Mouse (Mus musculus) CH12.LX (cell line): ENCODE results near the gene Tyms.

ENCODE experiments used
- CHD2 ChIP-seq: IDR thresholded peaks from 2 replicates; pipeline ENCODE4 v1.6.1; 2011; ENCODE audit warnings: low read length, improper control_type of control experiment
- CTCF ChIP-seq, 2 experiments: IDR thresholded peaks in 1 of 2; conservative IDR thresholded peaks in 1 of 2; 2 replicates each; pipeline ENCODE4 v1.5.1; 2011 to 2012; ENCODE audit warnings: low read depth in 2 of 2, low read length in 2 of 2, improper control_type of control experiment in 1 of 2, inconsistent platforms in 1 of 2, mild to moderate bottlenecking in 1 of 2, moderate library complexity in 1 of 2
- ELF1 ChIP-seq: IDR thresholded peaks from 2 replicates; pipeline ENCODE4 v1.6.1; 2014; ENCODE audit warnings: low read depth, mild to moderate bottlenecking, inconsistent platforms, low read length, improper control_type of control experiment
- HCFC1 ChIP-seq: IDR thresholded peaks from 2 replicates; pipeline ENCODE4 v1.6.1; 2012; ENCODE audit warnings: low read depth, mild to moderate bottlenecking, inconsistent platforms, low read length, improper control_type of control experiment
- IRF4 ChIP-seq: IDR thresholded peaks from 2 replicates; pipeline ENCODE4 v1.6.1; 2014; ENCODE audit warnings: low read depth, mild to moderate bottlenecking, inconsistent platforms, low read length, improper control_type of control experiment
- NELFE ChIP-seq: IDR thresholded peaks from 2 replicates; pipeline ENCODE4 v1.6.1; 2011; ENCODE audit warnings: low read depth, low read length, improper control_type of control experiment
- POLR2AphosphoS2 ChIP-seq: IDR thresholded peaks from 2 replicates; pipeline ENCODE4 v1.6.1; 2011; ENCODE audit warnings: low read depth, low read length, improper control_type of control experiment
- SMC3 ChIP-seq: IDR thresholded peaks from 2 replicates; pipeline ENCODE4 v1.6.1; 2011; ENCODE audit warnings: low read depth, low read length, improper control_type of control experiment

- TF ChIP-seq NELFE (no peak), CTCF (conservative IDR thresholded peaks at IDR 0.05 in 1 of 2, IDR thresholded peaks at IDR 0.05 in 1 of 2; ENCODE audit: low read depth in 2 of 2, low read length in 2 of 2) (no peak), SMC3 (no peak), POLR2AphosphoS2 (no peak), IRF4 (no peak), HCFC1 (no peak), CHD2 (no peak), ELF1 (no peak)
Measured at GRCm38 (mm10) chr5:30111126-30111525, 37.7 kb upstream of the Tyms start.
